Mouse (Mus musculus) forebrain, embryonic 12.5 days (tissue): Measurements from ENCODE around the gene Hbs1l. TPM values are rescaled to one million over a fixed set of nuclear protein-coding genes. Genes with fewer than 3 reads are reported as not detected.

Experiments
- ATAC-seq: fragments of 200-750 bp; cut with Nextera tagmentation; 2 replicates; pipeline ENCODE4 v1.8.0; 2017; ENCODE audit warnings: moderate TSS enrichment; ENCODE audit not compliant: low FRiP score
- H3K27ac ChIP-seq: fragments of 300-500 bp; sonication (generic); 2 replicates; pipeline ENCODE4 v1.5.1; 2016; ENCODE audit warnings: mild to moderate bottlenecking
- H3K27me3 ChIP-seq: fragments of 300-500 bp; sonication (generic); 2 replicates; pipeline ENCODE4 v1.6.1; 2016; ENCODE audit warnings: mild to moderate bottlenecking
- H3K36me3 ChIP-seq: fragments of 300-500 bp; sonication (generic); replicated peaks from 2 replicates; pipeline ENCODE4 v1.6.1; 2016; ENCODE audit warnings: mild to moderate bottlenecking
- H3K4me1 ChIP-seq: fragments of 300-500 bp; sonication (generic); 2 replicates; pipeline ENCODE4 v1.6.1; 2016
- H3K4me2 ChIP-seq: fragments of 300-500 bp; sonication (generic); 2 replicates; pipeline ENCODE4 v1.6.1; 2016; ENCODE audit warnings: mild to moderate bottlenecking, moderate library complexity
- H3K4me3 ChIP-seq: fragments of 300-500 bp; sonication (generic); replicated peaks from 2 replicates; pipeline ENCODE4 v1.5.1; 2016; ENCODE audit warnings: mild to moderate bottlenecking
- H3K9ac ChIP-seq: fragments of 300-500 bp; sonication (generic); 2 replicates; pipeline ENCODE4 v1.6.1; 2016; ENCODE audit warnings: mild to moderate bottlenecking
- H3K9me3 ChIP-seq: fragments of 300-500 bp; sonication (generic); 2 replicates; pipeline ENCODE4 v1.6.1; 2016
- WGBS: fragments of 180-500 bp; shearing (Covaris S2); methylation state at CpG from one replicate; pipeline ENCODE4 v1.1.7; 2016; 5-methylcytosine and 5-hydroxymethylcytosine counted together
- polyA plus RNA-seq: library from polyadenylated mRNA; unstranded; fragments of >200 nt; fragmentation: Nextera tagmentation; extraction: Ambion mirVana; gene quantifications from 2 replicates; pipeline ENCODE4 v1.2.1, GENCODE M21; 2016

Hbs1l gene
- polyA plus RNA-seq, 1 experiment from 2014 or later, result 131 TPM

DNA sequence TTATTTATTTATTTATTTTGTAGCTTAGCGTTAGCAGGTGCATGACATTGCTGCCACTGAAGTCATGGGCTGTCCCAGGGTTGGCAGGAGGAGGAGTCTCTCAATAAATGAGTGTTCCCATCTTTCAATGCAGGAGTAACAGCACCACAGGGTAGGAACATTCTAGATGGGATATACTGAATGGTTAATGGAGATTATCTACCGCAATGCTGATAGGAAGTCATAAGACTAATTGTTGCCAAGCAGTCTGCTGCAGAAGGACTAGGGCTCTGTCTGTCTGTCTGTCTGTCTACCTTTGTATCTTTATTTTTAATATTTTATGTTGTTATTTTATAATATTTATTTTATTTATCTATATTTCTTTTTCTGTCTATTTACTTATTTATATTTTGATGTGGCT, 24.5 kb upstream of the Hbs1l start:
- H3K9ac ChIP-seq, result no peak overlapping the region
- 86% methylated on average over 2 of the region's 2 CpGs for WGBS
- H3K4me3 ChIP-seq, result no peak overlapping the region
- H3K27ac ChIP-seq, result no peak overlapping the region
- H3K27me3 ChIP-seq, result no peaks in the 10 kb centered on the region
- no peak for ATAC-seq
- H3K4me2 ChIP-seq, result no peak overlapping the region
- H3K36me3 ChIP-seq, result no peaks in the 10 kb centered on the region
- no peaks in the 10 kb centered on the region for H3K4me1 ChIP-seq
- H3K9me3 ChIP-seq, result no peaks in the 10 kb centered on the region

DNA sequence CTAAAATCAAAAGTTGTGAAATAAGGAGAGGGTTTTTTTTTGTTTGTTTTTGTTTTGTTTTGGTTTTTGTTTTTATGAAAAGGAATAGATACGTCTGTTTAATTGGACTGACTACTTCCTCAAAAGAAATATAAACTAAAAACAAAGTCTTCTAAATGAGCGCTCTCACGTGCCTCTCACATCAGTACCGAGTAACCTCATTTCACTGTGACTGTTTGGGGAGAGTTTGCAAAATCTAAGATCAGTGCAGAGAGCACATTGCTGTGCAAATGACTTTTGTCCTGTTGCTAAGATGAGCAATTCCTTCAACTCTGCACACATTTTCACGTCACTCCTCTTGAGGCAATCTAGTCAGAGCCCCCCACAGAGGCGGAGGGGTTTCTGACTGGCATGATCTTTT, 24.0 kb upstream of the Hbs1l start:
- Histone ChIP-seq H3K4me2 (no peak overlapping the region), H3K9me3 (no peaks in the 10 kb centered on the region), H3K4me3 (no peak overlapping the region), H3K9ac (no peak overlapping the region), H3K27me3 (no peaks in the 10 kb centered on the region), H3K36me3 (no peaks in the 10 kb centered on the region), H3K27ac (no peak overlapping the region), H3K4me1 (no peaks in the 10 kb centered on the region)
- no peak for ATAC-seq
- WGBS, result 80% methylated on average over 6 of the region's 6 CpGs

DNA sequence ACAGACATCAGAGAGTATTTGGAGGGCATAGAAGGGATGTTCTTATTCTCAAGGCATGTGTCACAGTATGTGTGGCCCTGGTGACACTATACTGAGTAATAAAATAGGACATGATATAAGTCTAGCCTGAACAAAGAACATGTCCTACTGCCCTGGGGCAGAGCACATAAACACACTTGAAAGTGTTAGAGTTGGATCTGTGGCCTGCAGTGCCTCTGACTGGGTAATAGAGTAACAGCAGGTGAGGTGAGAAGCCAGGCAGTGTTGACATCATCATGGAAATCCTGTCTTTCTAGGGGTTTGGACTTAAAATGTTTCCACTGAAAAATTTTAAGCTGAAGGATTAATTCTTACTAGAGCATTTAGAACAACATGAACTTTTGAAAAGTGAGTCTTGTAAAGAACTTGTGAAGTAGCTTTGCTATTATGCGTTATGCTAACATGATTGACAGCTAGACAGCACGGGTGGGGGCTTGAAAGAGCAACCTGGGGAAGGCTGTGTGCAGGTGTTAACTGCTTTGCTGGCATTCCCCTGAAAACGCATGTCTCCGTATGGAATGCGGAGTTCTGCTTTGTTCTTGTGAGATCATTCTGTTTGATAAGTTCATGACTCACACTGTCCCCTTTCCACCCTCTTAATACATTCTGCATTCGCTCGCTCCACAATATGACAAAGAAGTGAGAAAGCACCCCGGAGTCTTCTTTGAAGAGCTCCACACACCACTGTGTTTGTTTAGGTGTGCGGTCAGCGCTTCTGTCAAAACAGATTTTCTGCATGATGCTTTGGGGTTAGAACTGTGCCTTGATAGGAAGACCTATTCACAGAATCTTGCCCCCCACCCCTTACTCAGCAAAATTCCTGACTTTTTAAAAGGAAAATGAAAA, 8.3 kb upstream of the Hbs1l start:
- 44% methylated on average over 10 of the region's 10 CpGs for WGBS
- no peak overlapping the region for H3K4me2 ChIP-seq

DNA sequence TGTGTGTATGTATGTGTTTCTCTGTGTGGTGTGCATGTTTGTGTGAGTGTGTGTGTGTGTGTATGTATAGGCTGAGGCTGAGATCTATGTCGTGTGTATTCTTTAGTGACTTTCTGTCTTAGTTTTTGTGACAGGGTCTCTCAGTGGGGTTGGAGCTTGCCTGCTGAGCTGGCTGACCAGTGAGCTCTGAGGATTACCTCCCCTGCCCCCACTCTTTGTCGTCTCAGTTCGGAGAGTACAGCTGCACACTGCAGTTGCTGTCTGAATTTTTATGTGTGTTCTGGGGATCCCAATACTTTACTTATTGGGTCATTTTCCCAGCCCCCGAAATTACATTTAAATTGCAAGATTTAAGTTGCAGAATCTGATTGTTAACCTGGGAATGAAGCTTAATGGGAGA, 4.6 kb upstream of the Hbs1l start:
- no peaks in the 10 kb centered on the region for H3K9me3 ChIP-seq
- H3K9ac ChIP-seq, result no peak overlapping the region
- H3K4me2 ChIP-seq, result no peak overlapping the region
- no peaks in the 10 kb centered on the region for H3K36me3 ChIP-seq
- H3K4me1 ChIP-seq, result peaks cover 15% of the 10 kb centered on the region; the same call in 1 of the 2 replicates
- no peak for ATAC-seq
- no peak overlapping the region for H3K4me3 ChIP-seq
- no peak overlapping the region for H3K27ac ChIP-seq
- 31% methylated on average over 4 of the region's 4 CpGs for WGBS
- H3K27me3 ChIP-seq, result no peaks in the 10 kb centered on the region

More for the DNA sequence above, 8.3 kb upstream of the Hbs1l start:
- no peak overlapping the region for H3K9ac ChIP-seq
- ATAC-seq, result no peak
- H3K9me3 ChIP-seq, result no peaks in the 10 kb centered on the region
- H3K4me3 ChIP-seq, result no peak overlapping the region
- H3K4me1 ChIP-seq, result peaks cover 12% of the 10 kb centered on the region; the same call in 1 of the 2 replicates
- H3K27ac ChIP-seq, result no peak overlapping the region
- no peaks in the 10 kb centered on the region for H3K27me3 ChIP-seq
- H3K36me3 ChIP-seq, result no peaks in the 10 kb centered on the region

DNA sequence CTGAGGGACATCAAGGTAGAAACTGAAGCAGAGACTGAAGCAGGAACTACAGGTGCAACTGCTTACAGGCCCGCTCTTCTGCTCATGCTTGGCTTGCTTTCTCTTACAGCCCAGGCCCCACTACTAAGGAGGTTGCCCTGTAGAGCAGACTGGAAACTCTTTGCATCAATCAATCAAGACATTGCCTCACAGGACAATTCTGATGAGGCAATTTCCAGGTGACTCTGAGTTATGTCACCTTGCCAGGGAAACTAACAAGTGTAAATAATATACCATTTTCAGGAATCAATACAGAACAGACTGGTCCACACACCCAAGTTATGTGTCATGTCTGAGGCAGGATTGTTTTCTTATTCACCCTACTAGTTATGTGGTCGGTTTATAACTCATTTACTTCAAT, 1.6 kb upstream of the Hbs1l start:
- H3K9ac ChIP-seq, result no peak overlapping the region
- peaks cover 1% of the 10 kb centered on the region; the same call in 1 of the 2 replicates for H3K36me3 ChIP-seq
- H3K4me1 ChIP-seq, result peaks cover 23% of the 10 kb centered on the region
- 95% methylated on average over 2 of the region's 2 CpGs for WGBS
- H3K4me2 ChIP-seq, result no peak overlapping the region
- H3K9me3 ChIP-seq, result no peaks in the 10 kb centered on the region
- no peaks in the 10 kb centered on the region for H3K27me3 ChIP-seq
- no peak overlapping the region for H3K27ac ChIP-seq
- ATAC-seq, result no peak
- H3K4me3 ChIP-seq, result no peak overlapping the region

DNA sequence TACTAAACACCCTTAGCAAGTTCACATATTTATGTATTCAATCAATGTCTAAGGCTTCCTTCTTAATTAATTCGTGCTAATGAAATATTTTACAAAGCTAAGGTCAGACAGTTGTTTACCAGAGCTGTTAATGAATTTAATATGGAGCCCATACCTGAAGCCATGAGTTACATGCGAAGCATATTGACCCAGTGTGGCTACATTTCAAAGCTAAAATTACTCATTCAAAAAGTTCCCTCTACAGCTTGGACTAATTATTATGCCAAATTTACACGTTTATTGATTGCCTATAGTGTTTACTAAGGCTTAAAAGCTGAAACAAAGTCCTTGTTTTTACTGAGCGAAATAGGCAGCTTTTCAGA, 401 bp upstream of the Hbs1l start:
- 45% methylated on average over 4 of the region's 4 CpGs for WGBS
- Histone ChIP-seq H3K9ac (peak overlapping the region; percentile 87), H3K4me1 (peaks cover 23% of the 10 kb centered on the region), H3K4me3 (peak overlapping the region; percentile 95), H3K9me3 (no peaks in the 10 kb centered on the region), H3K36me3 (peaks cover 11% of the 10 kb centered on the region), H3K4me2 (peak overlapping the region; percentile 71), H3K27ac (no peak overlapping the region), H3K27me3 (no peaks in the 10 kb centered on the region)
- ATAC-seq, result peak; percentile 57; the same call in 1 of the 2 replicates

DNA sequence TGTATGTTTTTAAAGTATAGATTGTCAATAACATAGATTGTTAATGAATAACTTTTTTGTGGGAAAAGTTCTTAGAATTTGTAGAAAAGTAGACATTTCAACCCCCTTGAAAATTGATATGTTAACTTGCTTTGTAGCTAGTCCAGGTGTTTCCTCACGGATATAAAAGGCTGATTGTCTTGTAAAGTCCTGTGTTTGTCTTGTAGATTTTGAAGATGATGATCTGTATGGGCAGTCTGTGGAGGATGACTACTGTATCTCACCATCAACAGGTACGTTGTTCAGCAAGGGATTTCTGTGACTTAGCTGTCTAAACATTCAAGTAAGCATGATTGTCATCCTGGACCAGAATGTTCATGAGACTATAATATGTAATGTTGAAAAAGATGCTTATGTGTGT, 3.2 kb downstream of the Hbs1l start:
- Histone ChIP-seq H3K4me2 (no peak overlapping the region), H3K4me3 (no peak overlapping the region), H3K4me1 (peaks cover 18% of the 10 kb centered on the region), H3K9me3 (no peaks in the 10 kb centered on the region), H3K27me3 (no peaks in the 10 kb centered on the region), H3K36me3 (peaks cover 32% of the 10 kb centered on the region), H3K27ac (no peak overlapping the region), H3K9ac (no peak overlapping the region)
- ATAC-seq, result no peak
- 93% methylated on average over 2 of the region's 2 CpGs for WGBS

DNA sequence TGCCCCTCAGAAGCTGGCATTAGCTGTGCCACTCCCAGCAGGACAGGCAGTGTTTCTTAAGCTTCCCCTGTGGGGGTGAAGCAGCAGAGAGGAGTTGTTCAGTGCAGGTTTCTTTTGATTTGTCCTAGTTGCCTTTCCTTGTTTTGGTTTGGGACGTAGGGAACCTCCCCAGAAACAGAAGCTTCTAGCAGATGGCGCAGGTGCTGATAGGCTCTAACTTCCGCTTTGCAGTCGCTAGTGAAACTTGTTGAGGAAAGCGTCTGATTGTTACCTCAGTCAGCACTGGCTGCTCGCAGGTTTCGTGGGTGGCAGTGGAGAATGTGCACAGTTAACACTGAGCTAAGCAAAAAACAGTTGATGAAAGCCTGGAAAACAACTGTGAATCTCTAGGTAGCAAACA, 6.0 kb downstream of the Hbs1l start:
- Histone ChIP-seq H3K9ac (no peak overlapping the region), H3K4me2 (no peak overlapping the region), H3K4me3 (no peak overlapping the region), H3K27me3 (no peaks in the 10 kb centered on the region), H3K9me3 (no peaks in the 10 kb centered on the region), H3K27ac (no peak overlapping the region), H3K4me1 (peaks cover 11% of the 10 kb centered on the region), H3K36me3 (peaks cover 51% of the 10 kb centered on the region)
- WGBS, result 95% methylated on average over 7 of the region's 7 CpGs
- ATAC-seq, result no peak

DNA sequence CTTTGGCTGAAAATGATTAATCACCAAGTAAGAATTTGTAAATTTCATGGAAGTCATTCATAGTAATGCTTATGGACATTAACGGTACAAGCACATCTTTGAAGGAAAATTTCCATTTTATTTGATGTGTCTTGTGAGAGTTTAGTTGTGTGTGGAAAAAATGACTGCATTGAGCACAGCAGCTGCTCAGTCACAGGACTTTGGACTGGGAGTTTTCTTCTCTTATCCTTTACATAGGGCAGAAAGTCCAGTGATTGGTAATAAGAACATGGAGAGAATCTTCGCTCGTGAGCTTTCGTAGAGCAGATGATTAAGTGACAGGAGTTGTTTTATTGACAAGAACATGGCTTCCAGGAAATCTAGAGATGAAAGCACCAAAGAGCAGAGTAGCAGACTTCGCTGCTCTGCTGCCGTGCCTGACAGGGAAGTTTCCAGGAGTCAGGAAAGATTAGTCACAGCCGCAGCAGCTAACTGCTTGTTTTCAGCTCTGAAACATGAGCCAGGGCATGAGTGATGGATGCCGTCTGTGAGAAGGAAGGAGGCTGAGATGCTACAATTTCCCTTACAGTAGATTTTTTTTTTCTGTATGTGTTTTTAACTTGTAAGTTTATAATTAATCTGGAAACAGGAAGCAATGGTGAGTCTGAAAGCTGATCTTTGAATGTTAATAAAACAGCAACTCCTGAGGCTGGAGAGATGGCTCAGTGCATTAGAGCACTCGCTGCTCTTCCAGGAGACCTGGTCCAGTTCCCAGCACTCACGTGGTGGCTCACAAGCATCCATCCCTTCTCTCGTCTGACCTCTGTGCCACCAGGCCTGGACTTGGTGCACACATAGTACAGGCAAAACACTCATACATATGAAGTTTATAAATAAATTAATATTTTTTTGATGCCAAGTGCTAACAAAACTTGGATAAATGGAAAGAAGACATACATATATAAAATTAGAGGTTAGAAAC, 9.2 kb downstream of the Hbs1l start:
- no peak for ATAC-seq
- Histone ChIP-seq H3K4me2 (no peak overlapping the region), H3K4me1 (no peaks in the 10 kb centered on the region), H3K36me3 (peaks cover 50% of the 10 kb centered on the region), H3K27ac (no peak overlapping the region), H3K9me3 (no peaks in the 10 kb centered on the region), H3K4me3 (no peak overlapping the region), H3K27me3 (no peaks in the 10 kb centered on the region), H3K9ac (no peak overlapping the region)
- 90% methylated on average over 11 of the region's 11 CpGs for WGBS

DNA sequence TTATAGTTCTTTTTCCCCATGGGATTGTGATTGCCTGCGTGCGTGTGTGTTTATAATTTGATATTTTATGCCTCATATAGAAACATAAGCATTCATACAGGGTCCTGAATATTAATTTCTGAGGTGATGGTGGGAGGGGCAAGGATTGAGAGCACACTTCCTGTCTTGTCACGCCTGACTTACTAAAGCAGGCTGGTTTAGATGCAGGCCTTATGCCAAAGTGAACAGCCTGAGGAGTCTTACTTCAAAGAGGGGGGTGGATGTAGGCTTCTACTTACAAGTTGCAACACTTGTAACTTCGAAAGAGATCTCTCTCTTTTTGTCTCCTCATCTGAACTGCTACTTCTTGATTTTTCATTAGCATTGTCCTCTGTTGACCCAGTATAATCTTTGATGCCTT, 18.0 kb downstream of the Hbs1l start:
- 84% methylated on average over 4 of the region's 4 CpGs for WGBS
- no peak overlapping the region for H3K4me2 ChIP-seq

DNA sequence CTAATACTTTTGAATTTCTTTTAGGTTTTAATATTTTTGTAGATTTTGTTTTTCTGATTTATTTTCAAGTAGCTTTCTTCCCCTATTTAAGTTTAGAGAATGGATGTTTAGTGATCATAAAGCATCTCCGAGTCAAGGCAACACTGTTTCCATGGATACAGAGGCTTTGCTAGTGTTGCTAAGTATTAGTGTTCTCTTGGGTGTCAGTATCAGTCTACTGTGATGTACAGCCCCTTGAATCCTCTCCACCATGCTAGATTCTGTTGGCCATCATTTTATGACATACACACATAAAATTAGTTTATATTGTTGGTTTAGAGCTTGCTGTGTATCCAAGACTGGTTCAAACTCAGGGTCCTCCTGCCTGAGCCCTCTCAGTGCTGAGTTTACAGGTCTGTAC, 20.3 kb downstream of the Hbs1l start:
- WGBS, result 90% methylated on average over 1 of the region's 1 CpGs
- no peak overlapping the region for H3K27ac ChIP-seq
- ATAC-seq, result no peak

More for the DNA sequence above, 18.0 kb downstream of the Hbs1l start:
- Histone ChIP-seq H3K4me1 (no peaks in the 10 kb centered on the region), H3K4me3 (no peak overlapping the region), H3K27me3 (no peaks in the 10 kb centered on the region), H3K9me3 (no peaks in the 10 kb centered on the region), H3K9ac (no peak overlapping the region), H3K27ac (no peak overlapping the region), H3K36me3 (peaks cover 16% of the 10 kb centered on the region; the same call in 1 of the 2 replicates)
- no peak for ATAC-seq

DNA sequence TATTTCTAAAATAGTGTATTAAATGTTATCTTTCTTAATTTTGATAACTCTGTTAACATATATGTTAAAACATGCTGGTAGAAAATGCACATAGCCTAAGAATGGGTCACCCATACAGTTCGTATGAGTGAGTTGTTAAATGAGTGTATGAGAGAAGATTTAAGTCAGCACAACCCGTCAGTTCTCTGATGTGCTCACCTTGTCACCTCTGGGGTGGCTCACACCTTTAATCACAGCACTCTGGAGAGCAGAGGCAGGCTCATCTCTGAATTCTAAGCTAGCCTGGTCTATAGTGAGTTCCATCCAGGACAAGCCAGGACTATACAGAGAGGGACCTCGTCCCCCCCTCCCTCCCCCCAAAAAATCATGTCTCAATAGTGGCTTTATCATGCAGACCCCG, 22.5 kb downstream of the Hbs1l start:
- no peak for ATAC-seq
- no peaks in the 10 kb centered on the region for H3K9me3 ChIP-seq
- WGBS, result 94% methylated on average over 4 of the region's 4 CpGs
- no peak overlapping the region for H3K4me3 ChIP-seq
- no peak overlapping the region for H3K9ac ChIP-seq
- no peaks in the 10 kb centered on the region for H3K27me3 ChIP-seq
- H3K4me1 ChIP-seq, result no peaks in the 10 kb centered on the region
- H3K4me2 ChIP-seq, result no peak overlapping the region
- peaks cover 16% of the 10 kb centered on the region; the same call in 1 of the 2 replicates for H3K36me3 ChIP-seq
- no peak overlapping the region for H3K27ac ChIP-seq

More for the DNA sequence above, 20.3 kb downstream of the Hbs1l start:
- peaks cover 16% of the 10 kb centered on the region; the same call in 1 of the 2 replicates for H3K36me3 ChIP-seq
- no peaks in the 10 kb centered on the region for H3K27me3 ChIP-seq
- H3K9ac ChIP-seq, result no peak overlapping the region
- no peak overlapping the region for H3K4me3 ChIP-seq
- no peak overlapping the region for H3K4me2 ChIP-seq
- H3K9me3 ChIP-seq, result no peaks in the 10 kb centered on the region
- no peaks in the 10 kb centered on the region for H3K4me1 ChIP-seq
